Mouse (Mus musculus) adrenal gland, postnatal 0 days (tissue): ENCODE data around the gene Dnase1l3. TPM values are rescaled to one million over a fixed set of nuclear protein-coding genes. Genes with fewer than 3 reads are reported as not detected.

ENCODE experiments used
- polyA plus RNA-seq: library from polyadenylated mRNA; unstranded; fragments of >200 nt; fragmentation: Nextera tagmentation; extraction: Ambion mirVana; gene quantifications from 2 replicates; pipeline ENCODE4 v1.2.1, GENCODE M21; 2015

Gene Dnase1l3
- 0.83 and 1.1 TPM in 2 replicates for polyA plus RNA-seq

DNA sequence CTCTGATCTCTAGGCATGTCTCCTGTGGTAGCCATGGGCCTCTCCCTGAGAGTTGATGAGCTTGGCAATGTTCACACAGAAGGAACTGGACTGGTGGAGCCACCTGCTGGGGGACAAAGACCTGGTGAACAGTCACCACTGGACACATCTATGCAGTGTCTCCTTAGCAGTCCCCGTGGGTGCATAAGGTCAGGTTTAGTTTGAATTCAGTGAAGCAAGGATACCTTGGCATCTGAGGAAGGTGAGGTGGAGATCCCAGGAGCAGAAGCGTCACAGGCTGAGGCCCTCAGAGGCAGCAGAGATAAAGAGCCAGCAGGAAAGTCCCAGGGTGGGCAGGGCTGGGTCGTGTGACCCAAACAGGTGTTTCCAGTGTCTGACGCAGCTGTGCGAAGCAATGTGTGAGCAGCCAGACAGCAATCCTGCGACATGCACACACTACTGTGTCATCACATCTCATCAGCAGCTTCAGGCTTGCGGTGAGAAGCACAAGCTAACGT lies at the start of gene Dnase1l3:
Gene Dnase1l3 (minus strand): TSS at position 303 of the 497 bp plus-strand sequence.

DNA sequence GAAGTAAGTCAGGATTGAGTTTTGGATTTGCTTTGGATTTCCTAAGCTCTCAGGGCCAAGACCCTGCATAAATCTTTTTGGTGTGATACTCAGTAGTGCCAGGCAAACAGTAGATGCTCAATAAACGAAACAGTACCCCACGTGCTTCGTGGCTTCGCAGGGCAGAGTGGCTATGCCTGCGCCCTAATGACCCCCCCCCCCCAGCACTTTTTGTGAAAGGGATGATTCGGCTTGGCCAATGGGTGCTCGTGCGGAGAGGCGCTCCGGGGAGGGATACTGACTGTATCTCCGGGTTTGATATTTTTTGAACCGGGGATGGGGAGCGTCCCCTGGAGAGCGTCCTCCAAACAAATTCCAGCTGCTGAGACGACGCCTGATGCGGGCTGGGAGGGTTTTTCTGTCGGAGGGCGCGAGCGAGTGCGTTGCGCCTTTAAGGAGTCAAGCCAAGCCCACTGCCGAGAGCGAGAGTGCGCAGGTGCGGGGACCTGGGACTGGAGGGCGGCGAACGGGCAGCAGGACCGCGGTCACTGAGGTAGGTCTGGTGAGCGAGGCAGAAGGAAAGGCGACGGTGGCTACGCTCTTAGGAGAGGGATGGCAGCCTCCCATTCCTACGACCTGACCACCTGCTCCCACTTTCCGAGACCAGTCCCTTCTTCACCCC lies 8.2 kb upstream of the Dnase1l3 start, which contains the start of gene Abhd6:
Gene Abhd6 (plus strand): TSS at position 471 of the 661 bp plus-strand sequence.

GRCm38 (mm10) chr14:7957049-7957448 lies 37.3 kb downstream of the Dnase1l3 start, which contains the start of gene Gm45521:
Gm45521 (plus strand) TSS chr14:7957288.

Other genes with a start within 250 kb of the Dnase1l3 start
- gene Gm26661, start 203.0 kb downstream of the Dnase1l3 start, polyA plus RNA-seq: not detected in 2 replicates
- 6.7 and 8.1 TPM in 2 replicates for gene Flnb, start 176.6 kb downstream of the Dnase1l3 start, polyA plus RNA-seq
- not detected in 2 replicates for gene Gm45521, start 37.3 kb downstream of the Dnase1l3 start, polyA plus RNA-seq
- gene Abhd6, start 8.3 kb upstream of the Dnase1l3 start, polyA plus RNA-seq: 50.3 and 90.8 TPM in 2 replicates
- 45.8 and 50.3 TPM in 2 replicates for gene Rpp14, start 85.8 kb upstream of the Dnase1l3 start, polyA plus RNA-seq
- 31.8 and 44.3 TPM in 2 replicates for gene Pxk, start 103.6 kb upstream of the Dnase1l3 start, polyA plus RNA-seq
- 206 and 257 TPM in 2 replicates for gene Pdhb, start 178.5 kb upstream of the Dnase1l3 start, polyA plus RNA-seq
- gene Kctd6, start 219.6 kb upstream of the Dnase1l3 start, polyA plus RNA-seq: 16.5 and 20.4 TPM in 2 replicates